Mouse (Mus musculus): Measurements from ENCODE around the gene Grm1. TPM values are rescaled to one million over a fixed set of nuclear protein-coding genes. Genes with fewer than 3 reads are reported as not detected.

Grm1 gene
- polyA plus RNA-seq, 2 experiments: not detected

DNA sequence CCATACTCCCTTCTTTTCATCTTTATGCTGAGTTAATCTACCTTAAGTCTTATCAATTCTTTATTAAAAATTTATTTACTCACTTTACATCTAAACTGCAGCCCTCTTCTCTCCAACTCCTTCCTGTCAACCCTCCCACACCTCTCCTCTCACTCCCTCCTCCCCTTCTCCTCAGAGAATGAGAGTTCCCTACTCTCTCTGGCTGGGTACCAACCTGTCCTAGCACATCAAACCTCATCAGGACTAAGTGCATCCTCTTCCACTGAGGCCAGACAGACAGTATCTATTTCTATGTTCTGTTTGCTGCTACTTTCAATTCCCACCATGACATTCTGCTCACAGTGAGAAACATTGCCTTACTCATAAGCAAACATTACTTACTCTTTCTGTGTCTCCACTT is 426.2 kb downstream of the Grm1 start:
- H3K4me3 ChIP-seq (ENCODE audit: insufficient read depth in 1 of 2, low read depth in 2 of 2, low read length in 2 of 2): no peak overlapping the region
- H3K4me1 ChIP-seq (replicated peaks; ENCODE audit: control insufficient read depth in 2 of 2, insufficient read depth in 2 of 2, low read length in 1 of 2): no peaks in the 10 kb centered on the region
- no peak for TF ChIP-seq EP300 (IDR thresholded peaks at IDR 0.05; ENCODE audit: low read depth)
- no peak for TF ChIP-seq CTCF (IDR thresholded peaks at IDR 0.05; ENCODE audit: low read depth)
- no peak overlapping the region for H3K4me2 ChIP-seq (ENCODE audit: low read depth)
- H3K36me3 ChIP-seq (replicated peaks; ENCODE audit: control insufficient read depth, insufficient read depth, low read depth): no peaks in the 10 kb centered on the region
- H3K9me3 ChIP-seq (ENCODE audit: control insufficient read depth, low read length): no peaks in the 10 kb centered on the region
- no peak for ATAC-seq (ENCODE audit: insufficient read depth)
- H3K9ac ChIP-seq (replicated peaks): no peak overlapping the region
- no peaks in the 10 kb centered on the region for H3K27me3 ChIP-seq (ENCODE audit: control insufficient read depth, insufficient read depth, low read length)
- DNase-seq (ENCODE audit: low read depth in 3 of 3, low spot score in 3 of 3): no peak
- H3K27ac ChIP-seq: no peak overlapping the region

Other genes with a start within 250 kb of the Grm1 start
- 1.9 and 2.6 TPM in 2 replicates for gene Shprh, start 67.1 kb upstream of the Grm1 start, polyA plus RNA-seq (2012; rRNA removed)
- gene Shprh, start 67.1 kb upstream of the Grm1 start, polyA plus RNA-seq (2014; fragmentation: Nextera tagmentation; extraction: Ambion mirVana): 4.2 and 4.3 TPM in 2 replicates
- 8.0 and 12.3 TPM in 2 replicates for gene Fbxo30, start 199.0 kb upstream of the Grm1 start, polyA plus RNA-seq (2012; rRNA removed)
- 38.4 and 40.9 TPM in 2 replicates for gene Fbxo30, start 199.0 kb upstream of the Grm1 start, polyA plus RNA-seq (2014; fragmentation: Nextera tagmentation; extraction: Ambion mirVana)